Mouse (Mus musculus): ENCODE results near the gene Epop. TPM values are rescaled to one million over a fixed set of nuclear protein-coding genes. Genes with fewer than 3 reads are reported as not detected.
"Not testable (repeated sequence)": the region's sequence is repeated elsewhere in the genome, so short reads cannot be mapped to it uniquely, and the experiment has no call there.

The Epop gene
- polyA plus RNA-seq, 1 experiment from 2014 or later = 0.69 TPM

GRCm38 (mm10) chr11:97659990-97660714, 30.6 kb upstream of the Epop start:
- no peaks in the 10 kb centered on the region for H3K36me3 ChIP-seq
- H3K4me1 ChIP-seq (replicated peaks) = peaks cover 53% of the 10 kb centered on the region
- ATAC-seq (ENCODE audit: low read depth) (peak; percentile 82), DNase-seq (peak; percentile 33)
- H3K9me3 ChIP-seq (replicated peaks) = no peaks in the 10 kb centered on the region
- peak overlapping the region; percentile 48 for H3K27ac ChIP-seq
- H3K4me2 ChIP-seq = peak overlapping the region; percentile 80
- 0% methylated on average over 78 of the region's 78 CpGs for WGBS (ENCODE audit: insufficient replicate concordance)
- peak overlapping the region; percentile 74 for H3K9ac ChIP-seq
- H3K4me3 ChIP-seq (replicated peaks) = peak overlapping the region; percentile 69
- H3K27me3 ChIP-seq = peaks cover 72% of the 10 kb centered on the region

GRCm38 (mm10) chr11:97659267-97659989, 29.9 kb upstream of the Epop start:
- H3K36me3 ChIP-seq = no peaks in the 10 kb centered on the region
- peak overlapping the region; percentile 48 for H3K27ac ChIP-seq
- no peaks in the 10 kb centered on the region for H3K9me3 ChIP-seq (replicated peaks)
- H3K27me3 ChIP-seq = peaks cover 64% of the 10 kb centered on the region
- H3K4me2 ChIP-seq = peak overlapping the region; percentile 80
- 3% methylated on average over 13 of the region's 13 CpGs for WGBS (ENCODE audit: insufficient replicate concordance)
- DNase-seq = no peak
- H3K9ac ChIP-seq = peak overlapping the region; percentile 74
- H3K4me3 ChIP-seq (replicated peaks) = peak overlapping the region; percentile 69
- peaks cover 49% of the 10 kb centered on the region for H3K4me1 ChIP-seq (replicated peaks)
- no peak for ATAC-seq (ENCODE audit: low read depth)

GRCm38 (mm10) chr11:97658751-97659266, 29.3 kb upstream of the Epop start:
- Histone ChIP-seq H3K4me3 (replicated peaks) (peak overlapping the region; percentile 69), H3K27ac (no peak overlapping the region; the same call in 1 of the 2 replicates), H3K4me1 (replicated peaks) (peaks cover 44% of the 10 kb centered on the region), H3K9ac (no peak overlapping the region), H3K4me2 (peak overlapping the region; percentile 80), H3K27me3 (peaks cover 58% of the 10 kb centered on the region), H3K36me3 (no peaks in the 10 kb centered on the region), H3K9me3 (replicated peaks) (no peaks in the 10 kb centered on the region)
- 34% methylated on average over 11 of the region's 11 CpGs for WGBS (ENCODE audit: insufficient replicate concordance)
- DNase-seq (no peak), ATAC-seq (ENCODE audit: low read depth) (no peak)

- DNase-seq; H3K9me3 ChIP-seq (replicated peaks); H3K27ac ChIP-seq; ATAC-seq (ENCODE audit: low read depth); H3K36me3 ChIP-seq; H3K9ac ChIP-seq; H3K4me2 ChIP-seq; H3K4me3 ChIP-seq (replicated peaks): not testable (repeated sequence)
- Histone ChIP-seq H3K4me1 (replicated peaks) (peaks cover 40% of the 10 kb centered on the region), H3K27me3 (peaks cover 50% of the 10 kb centered on the region)
- 67% methylated on average over 6 of the region's 6 CpGs for WGBS (ENCODE audit: insufficient replicate concordance)
These were observed 28.5 kb upstream of the Epop start for GRCm38 (mm10) chr11:97657967-97658366.

- H3K27me3 ChIP-seq = peaks cover 44% of the 10 kb centered on the region
- no peak overlapping the region for H3K27ac ChIP-seq
- 49% methylated on average over 5 of the region's 6 CpGs for WGBS (ENCODE audit: insufficient replicate concordance)
These were observed 27.9 kb upstream of the Epop start for GRCm38 (mm10) chr11:97657184-97657945.

GRCm38 (mm10) chr11:97656269-97656971, 26.9 kb upstream of the Epop start:
- no peak overlapping the region for H3K9ac ChIP-seq
- H3K27ac ChIP-seq = no peak overlapping the region
- H3K36me3 ChIP-seq = no peaks in the 10 kb centered on the region
- 67% methylated on average over 14 of the region's 14 CpGs for WGBS (ENCODE audit: insufficient replicate concordance)
- no peaks in the 10 kb centered on the region for H3K9me3 ChIP-seq (replicated peaks)
- ATAC-seq (ENCODE audit: low read depth) = no peak
- H3K4me1 ChIP-seq (replicated peaks) = peaks cover 26% of the 10 kb centered on the region
- H3K4me3 ChIP-seq (replicated peaks) = no peak overlapping the region
- H3K27me3 ChIP-seq = peaks cover 34% of the 10 kb centered on the region
- H3K4me2 ChIP-seq = no peak overlapping the region
- no peak for DNase-seq

More at GRCm38 (mm10) chr11:97657184-97657945, 27.9 kb upstream of the Epop start:
- ATAC-seq (ENCODE audit: low read depth) (no peak), DNase-seq (no peak)
- Histone ChIP-seq H3K9me3 (replicated peaks) (no peaks in the 10 kb centered on the region), H3K9ac (no peak overlapping the region), H3K4me3 (replicated peaks) (no peak overlapping the region), H3K36me3 (no peaks in the 10 kb centered on the region), H3K4me1 (replicated peaks) (peaks cover 35% of the 10 kb centered on the region), H3K4me2 (no peak overlapping the region)

GRCm38 (mm10) chr11:97654210-97654609, 24.7 kb upstream of the Epop start:
- WGBS (ENCODE audit: insufficient replicate concordance) = 69% methylated on average over 2 of the region's 2 CpGs
- peaks cover 7% of the 10 kb centered on the region for H3K4me1 ChIP-seq (replicated peaks)
- peaks cover 14% of the 10 kb centered on the region for H3K27me3 ChIP-seq
- ATAC-seq (ENCODE audit: low read depth) = no peak
- no peaks in the 10 kb centered on the region for H3K9me3 ChIP-seq (replicated peaks)
- no peak overlapping the region for H3K27ac ChIP-seq
- H3K36me3 ChIP-seq = no peaks in the 10 kb centered on the region
- no peak overlapping the region for H3K4me3 ChIP-seq (replicated peaks)
- DNase-seq = no peak
- H3K9ac ChIP-seq = no peak overlapping the region
- H3K4me2 ChIP-seq = no peak overlapping the region

GRCm38 (mm10) chr11:97653376-97653775, 23.9 kb upstream of the Epop start:
- not testable (repeated sequence) for DNase-seq; H3K9me3 ChIP-seq (replicated peaks); H3K36me3 ChIP-seq; H3K4me2 ChIP-seq; ATAC-seq (ENCODE audit: low read depth); H3K4me3 ChIP-seq (replicated peaks); H3K27ac ChIP-seq; H3K27me3 ChIP-seq; H3K9ac ChIP-seq; H3K4me1 ChIP-seq (replicated peaks)
- WGBS (ENCODE audit: insufficient replicate concordance) = 82% methylated on average over 11 of the region's 11 CpGs

- no peak overlapping the region for H3K9ac ChIP-seq
- H3K4me3 ChIP-seq (replicated peaks) = no peak overlapping the region
- H3K36me3 ChIP-seq = no peaks in the 10 kb centered on the region
- H3K9me3 ChIP-seq (replicated peaks) = no peaks in the 10 kb centered on the region
- no peak overlapping the region for H3K27ac ChIP-seq
- H3K27me3 ChIP-seq = 0 out of 2 replicates have a peak, but pooled peaks cover 2% of the 10 kb centered on the region
- no peak for ATAC-seq (ENCODE audit: low read depth)
- no peak for DNase-seq
- H3K4me1 ChIP-seq (replicated peaks) = no peaks in the 10 kb centered on the region
- no peak overlapping the region for H3K4me2 ChIP-seq
- WGBS (ENCODE audit: insufficient replicate concordance) = 59% methylated on average over 5 of the region's 5 CpGs
These were observed 20.8 kb upstream of the Epop start for GRCm38 (mm10) chr11:97650341-97650740.

GRCm38 (mm10) chr11:97648541-97648940, 19.0 kb upstream of the Epop start:
- H3K4me2 ChIP-seq; H3K9me3 ChIP-seq (replicated peaks); H3K4me1 ChIP-seq (replicated peaks); DNase-seq; H3K27ac ChIP-seq; H3K36me3 ChIP-seq; ATAC-seq (ENCODE audit: low read depth); H3K4me3 ChIP-seq (replicated peaks); H3K9ac ChIP-seq; H3K27me3 ChIP-seq: not testable (repeated sequence)
- 55% methylated on average over 4 of the region's 4 CpGs for WGBS (ENCODE audit: insufficient replicate concordance)
